Mouse (Mus musculus): ENCODE measurements around the gene Reps2. TPM values are rescaled to one million over a fixed set of nuclear protein-coding genes. Genes with fewer than 3 reads are reported as not detected.

Reps2 gene
- total and polyA plus RNA-seq, 3 experiments: 0.06 TPM; not detected in 2

DNA sequence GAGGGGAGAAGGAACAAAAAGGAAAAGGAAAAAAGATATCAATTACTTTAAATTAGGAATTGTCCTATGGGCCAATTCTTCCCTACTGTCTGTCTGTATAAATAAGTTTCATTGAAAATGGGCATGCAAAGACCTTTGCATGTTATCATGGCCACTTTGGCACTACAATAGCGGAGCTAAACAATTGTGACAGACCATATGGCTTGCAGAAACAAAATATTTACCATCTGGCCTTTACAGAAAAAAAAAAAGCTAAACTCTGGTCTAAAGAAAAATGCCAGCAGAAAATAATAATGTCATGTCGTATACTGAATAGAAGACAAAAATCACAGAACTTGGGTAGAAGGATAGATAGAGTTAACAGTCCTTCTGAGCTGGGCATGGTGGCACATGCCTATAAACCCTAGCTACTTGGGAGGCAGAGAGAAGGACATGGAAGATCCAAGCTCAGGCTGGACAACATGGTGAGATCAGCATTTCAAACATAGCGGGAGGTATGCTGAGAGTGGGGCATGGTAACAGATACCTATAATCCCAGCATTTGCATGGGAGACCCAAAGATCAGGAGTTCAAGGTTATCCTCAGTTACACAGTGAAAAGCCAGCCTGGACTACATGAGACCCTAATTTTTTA is 54.2 kb downstream of the Reps2 start:
- Histone ChIP-seq H3K27me3 (replicated peaks) (no peaks in the 10 kb centered on the region), H3K27ac (ENCODE audit: insufficient read depth, low read depth) (no peak overlapping the region), H3K4me2 (ENCODE audit: insufficient read depth, low read depth, poor library complexity, severe bottlenecking) (no peak overlapping the region), H3K4me3 (replicated peaks in 1 of 3; ENCODE audit: low read depth in 2 of 3, low read length in 2 of 3, poor library complexity in 1 of 3) (no peak overlapping the region), H3K9ac (ENCODE audit: insufficient read depth, low read depth) (no peak overlapping the region), H3K4me1 (ENCODE audit: control insufficient read depth in 1 of 2, insufficient read depth in 2 of 2) (no peaks in the 10 kb centered on the region), H3K79me2 (replicated peaks; ENCODE audit: control insufficient read depth, extremely low read depth, insufficient read depth, poor library complexity, severe bottlenecking) (no peaks in the 10 kb centered on the region), H3K9me3 (replicated peaks; ENCODE audit: low read length) (no peaks in the 10 kb centered on the region), H3K36me3 (replicated peaks in 1 of 2; ENCODE audit: control insufficient read depth in 1 of 2, insufficient read depth in 1 of 2, low read length in 1 of 2) (no peaks in the 10 kb centered on the region)
- TF ChIP-seq POLR2A (IDR thresholded peaks at IDR 0.05; ENCODE audit: low read depth, low read length) (no peak), ZNF384 (IDR thresholded peaks at IDR 0.05; ENCODE audit: low read depth, low read length) (no peak), IRF4 (IDR thresholded peaks at IDR 0.05; ENCODE audit: low read depth, low read length) (no peak), UBTF (IDR thresholded peaks at IDR 0.05; ENCODE audit: low read depth, low read length) (no peak), USF1 (IDR thresholded peaks at IDR 0.05; ENCODE audit: low read depth, low read length) (no peak), ZMIZ1 (IDR thresholded peaks at IDR 0.05; ENCODE audit: low read depth, low read length) (no peak), CTCF (conservative IDR thresholded peaks at IDR 0.05 in 1 of 2, IDR thresholded peaks at IDR 0.05 in 1 of 2; ENCODE audit: low read depth in 2 of 2, low read length in 2 of 2) (no peak), MXI1 (IDR thresholded peaks at IDR 0.05; ENCODE audit: low read depth, low read length) (no peak), SIN3A (IDR thresholded peaks at IDR 0.05; ENCODE audit: low read length) (no peak)
- dilution Hi-C loops (cut with MboI; ENCODE audit: extremely low pct_ligation_motif_present, extremely low pct_unique_long_range_greater_than_20kb, low sequenced_read_pairs) (no loop called here), in situ Hi-C loops (cut with MboI; ENCODE audit: low pct_ligation_motif_present, low pct_unique_long_range_greater_than_20kb, low sequenced_read_pairs) (no loop called here)
- no peak for DNase-seq (ENCODE audit: extremely low read depth)

DNA sequence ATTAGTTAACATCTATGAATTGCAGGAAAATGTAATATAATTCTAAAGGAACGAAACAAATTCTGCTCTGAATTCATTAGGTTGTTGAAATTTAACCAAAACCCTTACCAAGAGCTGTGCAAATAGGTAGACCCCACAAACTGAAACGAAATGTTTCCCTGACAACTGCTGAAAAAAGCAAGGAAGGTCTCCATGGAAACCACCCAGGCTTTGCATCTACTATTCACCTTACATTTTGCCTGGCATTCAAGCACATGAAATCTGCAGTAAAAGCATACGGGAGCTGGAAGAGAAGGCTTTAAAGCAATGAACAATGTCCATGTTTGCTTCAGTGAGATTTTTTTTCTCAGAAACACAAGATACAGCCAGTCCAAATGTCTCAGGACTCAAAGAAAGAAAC is 59.1 kb downstream of the Reps2 start:
- H3K27ac ChIP-seq (ENCODE audit: insufficient read depth, low read depth): no peak overlapping the region
- H3K4me2 ChIP-seq (ENCODE audit: insufficient read depth, low read depth, poor library complexity, severe bottlenecking): no peak overlapping the region
- no peaks in the 10 kb centered on the region for H3K9me3 ChIP-seq (replicated peaks; ENCODE audit: low read length)
- H3K9ac ChIP-seq (ENCODE audit: insufficient read depth, low read depth): no peak overlapping the region
- no peaks in the 10 kb centered on the region for H3K79me2 ChIP-seq (replicated peaks; ENCODE audit: control insufficient read depth, extremely low read depth, insufficient read depth, poor library complexity, severe bottlenecking)
- DNase-seq (ENCODE audit: extremely low read depth): no peak
- H3K36me3 ChIP-seq (replicated peaks in 1 of 2; ENCODE audit: control insufficient read depth in 1 of 2, insufficient read depth in 1 of 2, low read length in 1 of 2): no peaks in the 10 kb centered on the region
- no peaks in the 10 kb centered on the region for H3K4me1 ChIP-seq (ENCODE audit: control insufficient read depth in 1 of 2, insufficient read depth in 2 of 2)
- TF ChIP-seq ETS1 (conservative IDR thresholded peaks at IDR 0.05; ENCODE audit: low read depth, low read length) (no peak), SIN3A (IDR thresholded peaks at IDR 0.05; ENCODE audit: low read length) (no peak), E2F4 (IDR thresholded peaks at IDR 0.05; ENCODE audit: insufficient replicate concordance, low read depth, low read length) (no peak), USF1 (IDR thresholded peaks at IDR 0.05; ENCODE audit: low read depth, low read length) (no peak), BHLHE40 (IDR thresholded peaks at IDR 0.05; ENCODE audit: low read depth, low read length) (no peak), POLR2A (IDR thresholded peaks at IDR 0.05; ENCODE audit: low read depth, low read length) (no peak), UBTF (IDR thresholded peaks at IDR 0.05; ENCODE audit: low read depth, low read length) (no peak), KAT2A (IDR thresholded peaks at IDR 0.05; ENCODE audit: insufficient replicate concordance, low read length) (no peak), MAX (IDR thresholded peaks at IDR 0.05; ENCODE audit: low read length) (no peak)
- no peaks in the 10 kb centered on the region for H3K27me3 ChIP-seq (replicated peaks)
- in situ Hi-C loops (cut with MboI; ENCODE audit: low pct_ligation_motif_present, low pct_unique_long_range_greater_than_20kb, low sequenced_read_pairs) (no loop called here), dilution Hi-C loops (cut with MboI; ENCODE audit: extremely low pct_ligation_motif_present, extremely low pct_unique_long_range_greater_than_20kb, low sequenced_read_pairs) (no loop called here)
- H3K4me3 ChIP-seq (replicated peaks in 1 of 3; ENCODE audit: low read depth in 2 of 3, low read length in 2 of 3, poor library complexity in 1 of 3): no peak overlapping the region
